Mouse (Mus musculus): ENCODE data around the gene Kctd21.

Kctd21 gene

GRCm38 (mm10) chr7:97356875-97357276, 24.7 kb downstream of the Kctd21 start:
- POLR2A ChIA-PET: interaction anchor here in 2 of 4 experiments (2.4 to 5.8 kb wide), 3 partner anchors 14 to 16 kb away, joined by 7 to 55 read pairs (median 15); partner anchors contain the start of gene Alg8 (in 2 of the 2)
- CTCF ChIA-PET: no interaction called here

DNA sequence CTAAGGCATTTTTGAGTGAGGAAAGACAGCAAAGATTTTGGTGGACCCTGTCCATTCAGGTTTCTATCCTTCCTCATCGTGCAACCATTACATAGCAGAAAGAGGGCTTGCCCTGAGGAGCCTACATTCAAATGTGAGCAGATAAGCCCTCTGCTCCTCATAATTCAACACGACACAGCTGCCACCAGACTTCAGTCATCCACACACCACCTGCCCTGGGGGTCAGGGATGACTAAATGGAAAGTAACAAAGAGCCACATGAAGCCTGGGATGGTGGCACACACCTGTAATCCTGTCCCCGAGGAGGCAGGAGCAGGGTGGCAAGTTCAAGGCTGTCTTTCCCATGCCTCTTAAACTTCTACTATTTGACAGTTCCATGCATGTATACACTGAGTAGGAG, 25.7 kb downstream of the Kctd21 start:
- POLR2A ChIA-PET: interaction anchor here in 1 of 4 experiments (1.3 kb wide), 1 partner anchor 13 kb away, joined by 3 read pairs; no protein-coding TSS in a partner anchor
- CTCF ChIA-PET: no interaction called here

GRCm38 (mm10) chr7:97358347-97358746, 26.2 kb downstream of the Kctd21 start:
- ChIA-PET CTCF (no interaction called here), POLR2A (interaction anchor here in 2 of 4 experiments (0.7 to 1.3 kb wide), 2 partner anchors 12 to 15 kb away, joined by 3 read pairs; no protein-coding TSS in a partner anchor)

GRCm38 (mm10) chr7:97360166-97360565, 28.0 kb downstream of the Kctd21 start:
- ChIA-PET CTCF (interaction anchor here in 2 of 4 experiments (0.8 to 1.0 kb wide), 2 partner anchors 11 to 275 kb away, joined by 3 read pairs; partner anchors contain the start of gene Alg8 (in 1 of the 2)), POLR2A (interaction anchor here in 1 of 4 experiments (4.3 kb wide), 1 partner anchor 12 kb away, joined by 41 read pairs; the partner anchor contains the start of gene Alg8)

- CTCF ChIA-PET: interaction anchor here in 2 of 4 experiments (0.6 to 1.0 kb wide), 5 partner anchors 10 to 667 kb away, joined by 3 to 10 read pairs (median 4); partner anchors contain the start of gene Alg8 (in 1 of the 2)
- POLR2A ChIA-PET: interaction anchor here in 3 of 4 experiments (0.8 to 4.3 kb wide), 3 partner anchors 11 to 39 kb away, joined by 3 to 41 read pairs (median 11); partner anchors contain the start of gene Alg8 (in 2 of the 3)
Measured at GRCm38 (mm10) chr7:97360955-97361354, 28.8 kb downstream of the Kctd21 start.

- CTCF ChIA-PET: interaction anchor here in 3 of 4 experiments (0.5 to 0.7 kb wide), 6 partner anchors 10 to 336 kb away, joined by 3 to 10 read pairs (median 4); partner anchors contain the start of gene Alg8 (in 1 of the 3)
Measured at GRCm38 (mm10) chr7:97361467-97361866, 29.3 kb downstream of the Kctd21 start.

DNA sequence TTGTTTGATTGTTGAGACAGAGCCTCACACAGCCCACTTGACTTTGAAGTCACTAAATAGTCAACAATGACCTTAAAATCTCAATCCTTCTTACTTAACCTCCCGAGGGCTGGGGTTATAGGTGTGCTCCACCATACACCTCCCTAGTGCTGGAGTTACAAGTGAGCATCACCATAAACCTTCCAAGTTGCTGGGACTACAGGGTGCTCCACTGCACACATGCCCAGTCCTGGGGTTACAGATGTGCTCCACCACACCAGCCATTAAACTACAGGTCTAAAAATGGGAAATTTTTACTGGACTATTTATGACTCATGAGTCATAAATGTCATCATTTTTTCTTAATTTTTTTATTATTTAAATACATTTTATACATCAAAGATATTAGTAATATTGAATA, 33.8 kb downstream of the Kctd21 start:
- ChIA-PET CTCF (no interaction called here), POLR2A (no interaction called here)

More at GRCm38 (mm10) chr7:97361467-97361866, 29.3 kb downstream of the Kctd21 start:
- POLR2A ChIA-PET: interaction anchor here in 3 of 4 experiments (0.8 to 4.3 kb wide), 3 partner anchors 10 to 39 kb away, joined by 3 to 41 read pairs (median 11); partner anchors contain the start of gene Alg8 (in 2 of the 3)

- ChIA-PET POLR2A (interaction anchor here in 2 of 4 experiments (0.7 to 3.1 kb wide), 7 partner anchors 12 to 71 kb away, joined by 3 to 12 read pairs (median 3); partner anchors contain the start of gene Ndufc2 (in 1 of the 2)), CTCF (interaction anchor here in 2 of 4 experiments (0.6 to 0.8 kb wide), 4 partner anchors 25 to 270 kb away, joined by 3 to 4 read pairs (median 4); partner anchors contain the start of genes Ints4 (in 1 of the 2) and Ndufc2 (in 1 of the 2))
Measured at GRCm38 (mm10) chr7:97375101-97375500, 43.0 kb downstream of the Kctd21 start.

- CTCF ChIA-PET: interaction anchor here in 1 of 4 experiments (0.6 kb wide), 1 partner anchor 1854 kb away, joined by 5 read pairs; no protein-coding TSS in a partner anchor
- POLR2A ChIA-PET: interaction anchor here in 2 of 4 experiments (0.7 to 3.1 kb wide), 6 partner anchors 11 to 71 kb away, joined by 3 to 12 read pairs (median 4); partner anchors contain the start of gene Ndufc2 (in 1 of the 2)
Measured at GRCm38 (mm10) chr7:97375906-97376305, 43.8 kb downstream of the Kctd21 start.

DNA sequence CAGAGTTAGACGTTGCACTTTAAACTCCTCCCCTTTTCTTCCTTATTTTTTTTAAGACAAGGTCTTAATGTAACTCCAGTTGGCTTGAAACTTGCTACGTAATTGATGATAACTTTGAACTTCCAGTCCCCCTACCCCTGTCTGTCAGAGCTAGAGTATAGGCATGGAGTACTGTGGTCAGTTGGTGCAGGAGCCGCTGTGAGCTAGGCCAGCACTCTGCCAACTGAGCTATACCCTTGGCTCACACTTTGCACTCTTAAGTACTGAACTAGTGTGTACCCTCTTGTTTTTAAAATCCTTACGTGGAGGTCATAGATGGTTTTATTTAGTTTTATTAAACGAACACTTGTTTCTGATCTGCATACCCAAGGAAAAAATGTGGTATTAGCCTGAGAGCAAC, 47.2 kb downstream of the Kctd21 start:
- CTCF ChIA-PET: no interaction called here
- POLR2A ChIA-PET: interaction anchor here in 1 of 4 experiments (2.7 to 4.3 kb wide), 2 partner anchors 7 to 17 kb away, joined by 10 to 24 read pairs; partner anchors contain the start of gene Alg8

- ChIA-PET CTCF (no interaction called here), POLR2A (interaction anchor here in 1 of 4 experiments (2.7 to 4.3 kb wide), 2 partner anchors 9 to 15 kb away, joined by 10 to 24 read pairs; partner anchors contain the start of gene Alg8)
Measured at GRCm38 (mm10) chr7:97380500-97381123, 48.5 kb downstream of the Kctd21 start.

DNA sequence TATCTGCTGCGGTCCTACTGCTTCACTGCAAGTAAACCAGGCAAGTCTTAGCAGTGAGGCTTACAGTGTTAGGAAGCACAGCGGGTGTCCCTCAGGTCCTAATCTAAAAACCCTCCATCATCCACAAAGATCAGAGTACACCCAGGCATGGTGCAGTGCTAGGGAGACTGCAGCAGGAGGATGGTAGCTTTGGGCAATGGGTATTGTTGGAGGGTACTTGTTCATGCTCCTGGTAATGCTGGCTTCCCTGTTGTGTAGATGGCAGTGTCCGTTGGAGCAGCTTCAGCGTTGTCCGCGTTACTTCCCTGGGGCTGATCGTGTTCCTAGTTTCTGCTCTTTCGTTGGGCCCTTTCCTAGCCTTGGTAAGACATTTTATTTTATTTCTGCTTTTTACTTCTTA, 50.5 kb downstream of the Kctd21 start:
- POLR2A ChIA-PET: interaction anchor here in 2 of 4 experiments (0.6 to 4.3 kb wide), 3 partner anchors 11 to 97 kb away, joined by 3 to 24 read pairs (median 6); partner anchors contain the start of gene Alg8 (in 2 of the 2)
- CTCF ChIA-PET: interaction anchor here in 1 of 4 experiments (0.6 kb wide), 1 partner anchor 71 kb away, joined by 3 read pairs; no protein-coding TSS in a partner anchor

DNA sequence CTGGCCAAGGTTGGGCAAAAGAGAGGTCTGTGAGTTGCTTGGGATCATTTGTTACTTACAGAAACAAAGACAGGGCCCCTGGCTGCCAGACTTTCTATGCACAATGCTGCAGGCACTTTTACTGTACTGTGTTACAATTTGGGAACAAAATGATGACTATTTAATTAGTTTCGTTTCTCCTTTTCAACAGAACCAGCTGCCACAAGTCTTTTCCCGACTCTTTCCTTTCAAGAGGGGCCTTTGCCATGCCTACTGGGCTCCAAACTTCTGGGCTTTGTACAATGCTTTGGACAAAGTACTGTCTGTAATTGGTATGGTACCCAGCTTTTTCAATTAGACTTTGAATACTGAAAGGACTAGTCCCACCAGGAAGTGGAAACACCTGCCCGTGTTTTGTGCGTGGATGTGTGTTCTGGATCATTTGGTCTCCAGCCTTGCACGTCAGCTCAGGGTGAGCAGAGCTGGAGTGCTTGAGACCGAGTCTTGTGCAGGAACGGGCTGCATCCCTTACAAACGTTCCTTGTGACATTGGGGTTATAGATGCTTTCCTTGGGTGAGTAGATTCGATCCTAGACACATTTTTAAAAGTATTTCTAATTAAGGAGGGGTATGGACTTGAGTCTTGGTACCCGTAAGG, 51.5 kb downstream of the Kctd21 start:
- ChIA-PET POLR2A (interaction anchor here in 1 of 4 experiments (4.3 to 4.9 kb wide), 2 partner anchors 12 kb away, joined by 24 to 31 read pairs; partner anchors contain the start of gene Alg8), CTCF (no interaction called here)

DNA sequence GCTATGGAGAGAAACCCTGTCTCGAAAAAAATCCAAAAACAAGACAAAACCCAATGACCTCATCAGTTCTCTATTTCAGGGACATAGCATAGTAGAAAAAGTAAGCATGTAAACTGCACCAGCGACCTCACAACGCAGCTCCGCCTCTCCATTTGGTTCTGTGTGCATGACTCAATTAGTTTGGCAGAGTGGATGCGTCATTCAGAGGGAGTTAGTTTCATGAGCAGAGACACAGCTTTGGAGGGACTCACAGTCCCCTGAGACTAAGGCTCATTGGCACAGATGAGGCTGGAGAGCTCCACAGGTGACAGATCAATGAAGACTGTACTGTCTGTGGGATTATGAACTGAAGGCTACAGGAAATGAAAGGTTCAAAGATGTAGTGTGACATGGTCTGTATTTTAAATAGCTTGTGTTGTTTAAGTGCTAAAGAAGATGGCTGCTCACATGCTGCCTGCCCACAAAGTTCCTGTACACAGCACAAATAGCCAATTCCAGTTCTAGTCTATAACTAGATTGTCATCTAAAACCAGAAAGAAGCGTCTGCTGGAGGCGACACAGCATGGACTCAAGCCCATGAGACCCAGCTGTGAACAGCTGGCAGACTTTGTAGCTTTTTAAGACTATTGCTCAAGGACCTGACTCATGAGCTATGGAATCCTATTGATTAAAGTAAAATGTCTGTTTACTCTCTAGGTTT, 54.1 kb downstream of the Kctd21 start:
- ChIA-PET POLR2A (interaction anchor here in 3 of 4 experiments (1.0 to 4.9 kb wide), 5 partner anchors 10 to 16 kb away, joined by 3 to 31 read pairs (median 14); partner anchors contain the start of gene Alg8 (in 2 of the 3)), CTCF (interaction anchor here in 1 of 4 experiments (0.6 kb wide), 1 partner anchor 19 kb away, joined by 5 read pairs; no protein-coding TSS in a partner anchor)

GRCm38 (mm10) chr7:97386806-97387370, 54.8 kb downstream of the Kctd21 start:
- ChIA-PET CTCF (interaction anchor here in 1 of 4 experiments (0.6 kb wide), 1 partner anchor 19 kb away, joined by 5 read pairs; no protein-coding TSS in a partner anchor), POLR2A (interaction anchor here in 3 of 4 experiments (1.0 to 4.9 kb wide), 6 partner anchors 10 to 17 kb away, joined by 3 to 31 read pairs (median 12); partner anchors contain the start of gene Alg8 (in 3 of the 3))

DNA sequence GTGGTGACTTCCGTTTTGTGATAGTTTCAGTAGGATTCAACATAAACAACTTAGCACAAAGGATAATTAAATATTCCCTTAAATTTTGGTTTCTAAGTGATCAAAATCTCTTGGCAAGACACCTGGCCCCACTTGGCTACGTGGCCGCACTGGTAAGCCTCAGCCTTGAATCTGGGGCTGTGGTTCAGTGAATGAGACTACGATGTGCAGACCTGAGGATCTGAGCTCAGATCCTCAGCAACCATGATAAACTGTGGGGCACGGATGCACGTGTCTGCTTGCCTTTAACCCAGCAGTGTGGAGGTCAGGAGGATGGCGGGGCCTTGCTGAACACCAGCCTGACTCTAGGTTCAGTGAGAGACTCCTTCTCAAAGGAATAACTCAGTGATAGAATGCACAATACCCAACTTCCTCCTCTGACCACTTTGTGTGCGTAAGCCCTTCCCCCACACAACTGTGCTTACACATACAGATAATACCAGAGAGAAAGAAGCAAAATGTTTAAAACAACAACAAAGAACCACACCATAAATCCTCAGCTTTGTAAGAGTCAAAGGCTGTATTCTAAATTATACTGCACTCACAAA, 55.5 kb downstream of the Kctd21 start:
- ChIA-PET POLR2A (interaction anchor here in 3 of 4 experiments (0.7 to 4.9 kb wide), 6 partner anchors 10 to 20 kb away, joined by 3 to 31 read pairs (median 12); partner anchors contain the start of gene Alg8 (in 3 of the 3)), CTCF (no interaction called here)

- CTCF ChIA-PET: no interaction called here
- POLR2A ChIA-PET: interaction anchor here in 2 of 4 experiments (1.1 to 4.9 kb wide), 4 partner anchors 11 to 17 kb away, joined by 3 to 31 read pairs (median 10); partner anchors contain the start of genes Alg8 (in 2 of the 2) and Ndufc2 (in 1 of the 2)
Measured at GRCm38 (mm10) chr7:97388541-97388940, 56.4 kb downstream of the Kctd21 start.
